Mouse (Mus musculus) myocyte (in vitro differentiated cells): ENCODE data around the gene Adamts8.

Experiments used
- MYOD1 ChIP-seq, 3 experiments: IDR thresholded peaks; one replicate each; pipeline ENCODE4 v1.6.1; 2011; ENCODE audit warnings: control low read depth in 2 of 3, low read depth in 2 of 3, mild to moderate bottlenecking in 2 of 3, moderate library complexity in 1 of 3; ENCODE audit not compliant: insufficient read length in 2 of 3, control insufficient read depth in 1 of 3
- POLR2A ChIP-seq: IDR thresholded peaks from one replicate; pipeline ENCODE4 v1.6.1; 2011; ENCODE audit warnings: low read depth, mild to moderate bottlenecking, control low read depth, moderate library complexity; ENCODE audit not compliant: insufficient read length
- USF1 ChIP-seq: IDR thresholded peaks from one replicate; pipeline ENCODE4 v1.6.1; 2011; ENCODE audit warnings: low read depth, mild to moderate bottlenecking, control low read depth, moderate library complexity

DNA sequence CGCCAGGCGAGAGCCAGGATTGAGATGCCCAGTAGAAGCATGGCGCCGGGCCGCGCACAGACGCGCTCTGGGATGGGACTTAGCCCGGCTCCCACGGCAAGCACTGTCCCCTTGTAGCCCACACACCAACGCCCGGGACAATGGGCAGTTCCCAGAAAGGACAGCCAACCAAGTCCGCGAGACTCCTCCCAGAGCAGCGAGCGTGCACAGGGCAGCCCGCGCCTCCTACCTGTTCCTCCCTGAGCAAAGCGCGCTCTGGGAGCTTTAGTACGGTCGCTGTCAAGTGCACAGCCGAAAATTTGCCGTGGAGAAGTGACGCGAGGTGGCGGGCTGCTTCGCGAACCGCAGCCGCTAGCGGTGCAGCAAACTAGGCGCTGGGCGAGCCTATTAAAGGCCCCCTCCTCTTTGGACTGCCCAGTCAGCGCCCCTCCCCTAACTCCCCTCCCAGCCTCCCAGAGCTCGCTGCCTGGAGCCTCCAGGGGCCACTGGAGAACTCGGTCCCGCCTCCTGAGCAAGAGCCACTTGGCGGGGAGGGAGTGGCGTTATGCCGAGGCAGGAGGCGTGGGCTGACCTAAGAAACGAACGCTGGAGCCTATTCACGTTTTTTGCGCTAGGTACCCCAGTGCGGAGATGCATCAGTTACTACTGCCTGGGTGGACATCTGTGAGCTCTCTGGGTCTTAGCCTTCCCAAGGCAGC lies 20.0 kb upstream of the Adamts8 start, which contains the start of gene Adamts15:
- TF ChIP-seq POLR2A = no peak
- no peak for TF ChIP-seq MYOD1 (IDR thresholded peaks at IDR 0.05; ENCODE audit: control insufficient read depth in 1 of 3, insufficient read length in 2 of 3, low read depth in 2 of 3)
- no peak for TF ChIP-seq USF1
